Mouse (Mus musculus): ENCODE measurements at regions not wholly inside any gene's neighbourhood (a gene's known extent, or its start where the extent isn't known, plus 50 kb on each side); places are given as distances from the start of the nearest gene placed in this dataset.

DNA sequence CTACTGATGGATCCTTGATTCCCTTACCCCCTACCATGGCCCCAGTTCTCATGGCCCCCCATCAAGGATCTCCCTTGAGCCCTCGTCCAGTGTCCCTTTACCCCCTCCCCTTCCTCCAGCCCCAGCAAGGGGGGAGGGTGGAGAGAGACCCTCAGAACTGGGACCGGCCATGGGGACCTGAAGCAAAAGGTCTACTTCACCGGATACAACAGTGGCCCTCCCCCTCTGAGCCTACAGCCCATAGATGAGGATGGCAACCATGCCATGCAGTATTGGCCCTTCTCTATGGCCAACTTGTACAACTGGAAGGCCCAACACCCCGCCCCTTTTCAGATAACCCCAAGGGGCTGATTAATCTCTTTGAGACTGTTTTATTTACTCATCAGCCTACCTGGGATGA, 439.9 kb upstream of the 2610301B20Rik start:
- TF ChIP-seq CTCF (IDR thresholded peaks at IDR 0.05; ENCODE audit: control insufficient read depth, insufficient read depth, insufficient read length) (no peak), FOSL1 (IDR thresholded peaks at IDR 0.05; ENCODE audit: insufficient read depth, low read length, poor library complexity, severe bottlenecking) (no peak), MYOG (IDR thresholded peaks at IDR 0.05; ENCODE audit: control insufficient read depth, extremely low read depth, insufficient read length) (no peak), USF1 (IDR thresholded peaks at IDR 0.05; ENCODE audit: low read depth) (no peak), MAX (IDR thresholded peaks at IDR 0.05) (no peak), MYOD1 (IDR thresholded peaks at IDR 0.05; ENCODE audit: control insufficient read depth, insufficient read length, low read depth) (no peak), CEBPB (IDR thresholded peaks at IDR 0.05; ENCODE audit: low read depth) (no peak)

Data from C2C12 (cell line).